Mouse (Mus musculus): ENCODE measurements at regions not wholly inside any gene's neighbourhood (a gene's known extent, or its start where the extent isn't known, plus 50 kb on each side); places are given as distances from the start of the nearest gene placed in this dataset.

- H3K27me3 ChIP-seq (ENCODE audit: control insufficient read depth in 1 of 2, insufficient read depth in 2 of 2, low read length in 2 of 2) = peaks cover 0 to 2% of the 10 kb centered on the region in 2 experiments; a peak in 3 of 4 replicates
- no peaks in the 10 kb centered on the region for H3K79me2 ChIP-seq (ENCODE audit: control insufficient read depth, insufficient read depth, low read length, poor library complexity)
- TF ChIP-seq POLR2AphosphoS5 (IDR thresholded peaks at IDR 0.05; ENCODE audit: borderline replicate concordance, low read depth, low read length) (no peak), CHD1 (IDR thresholded peaks at IDR 0.05; ENCODE audit: low read depth, low read length) (no peak), RAD21 (IDR thresholded peaks at IDR 0.05; ENCODE audit: low read depth, low read length) (no peak)
- H3K9me3 ChIP-seq (replicated peaks; ENCODE audit: insufficient read depth, low read length) = no peaks in the 10 kb centered on the region
- H3K4me3 ChIP-seq (ENCODE audit: control insufficient read depth in 1 of 2, insufficient read depth in 1 of 2, low read depth in 2 of 2, low read length in 2 of 2) = no peak overlapping the region
- H3K36me3 ChIP-seq (ENCODE audit: control insufficient read depth in 1 of 2, insufficient read depth in 2 of 2, low read length in 2 of 2) = no peaks in the 10 kb centered on the region
- H3K4me1 ChIP-seq (ENCODE audit: control insufficient read depth in 1 of 2, insufficient read depth in 2 of 2, low read length in 2 of 2) = no peaks in the 10 kb centered on the region; a peak in 1 of 4 replicates
- H3K9ac ChIP-seq (ENCODE audit: control insufficient read depth, low read depth, low read length, poor library complexity, severe bottlenecking) = no peak overlapping the region
- no peak for DNase-seq (ENCODE audit: low read depth, low spot score)
- H3K27ac ChIP-seq (ENCODE audit: control insufficient read depth, low read depth, low read length) = no peak overlapping the region
Observed at GRCm38 (mm10) chr3:58166628-58167027, 247.9 kb upstream of the Tsc22d2 start.

- Histone ChIP-seq H3K4me3 (ENCODE audit: control insufficient read depth in 1 of 2, insufficient read depth in 1 of 2, low read depth in 2 of 2, low read length in 2 of 2) (no peak overlapping the region), H3K9me3 (replicated peaks; ENCODE audit: insufficient read depth, low read length) (no peaks in the 10 kb centered on the region), H3K27me3 (ENCODE audit: control insufficient read depth in 1 of 2, insufficient read depth in 2 of 2, low read length in 2 of 2) (peaks cover 0 to 3% of the 10 kb centered on the region in 2 experiments; a peak in 3 of 4 replicates), H3K79me2 (ENCODE audit: control insufficient read depth, insufficient read depth, low read length, poor library complexity) (no peaks in the 10 kb centered on the region), H3K4me1 (ENCODE audit: control insufficient read depth in 1 of 2, insufficient read depth in 2 of 2, low read length in 2 of 2) (no peaks in the 10 kb centered on the region; a peak in 1 of 4 replicates), H3K27ac (ENCODE audit: control insufficient read depth, low read depth, low read length) (no peak overlapping the region), H3K9ac (ENCODE audit: control insufficient read depth, low read depth, low read length, poor library complexity, severe bottlenecking) (no peak overlapping the region), H3K36me3 (ENCODE audit: control insufficient read depth in 1 of 2, insufficient read depth in 2 of 2, low read length in 2 of 2) (no peaks in the 10 kb centered on the region)
- DNase-seq (ENCODE audit: low read depth, low spot score) = no peak
- TF ChIP-seq ZNF384 (IDR thresholded peaks at IDR 0.05; ENCODE audit: low read depth, low read length) (no peak), MXI1 (IDR thresholded peaks at IDR 0.05; ENCODE audit: low read depth, low read length) (no peak), TCF12 (IDR thresholded peaks at IDR 0.05; ENCODE audit: low read depth, low read length) (no peak), MEF2A (IDR thresholded peaks at IDR 0.05; ENCODE audit: extremely low read depth, insufficient replicate concordance, low read depth, low read length, poor library complexity, severe bottlenecking) (no peak), USF1 (IDR thresholded peaks at IDR 0.05; ENCODE audit: low read depth, low read length) (no peak), CHD1 (IDR thresholded peaks at IDR 0.05; ENCODE audit: low read depth, low read length) (no peak), NELFE (IDR thresholded peaks at IDR 0.05; ENCODE audit: low read depth, low read length) (no peak), TAL1 (IDR thresholded peaks at IDR 0.05; ENCODE audit: low read length) (no peak), CTCF (IDR thresholded peaks at IDR 0.05 in 2 of 3, conservative IDR thresholded peaks at IDR 0.05 in 1 of 3; ENCODE audit: control insufficient read depth in 1 of 3, insufficient read depth in 1 of 3, low read depth in 2 of 3, low read length in 3 of 3, poor library complexity in 1 of 3, severe bottlenecking in 1 of 3) (no peak), MYB (IDR thresholded peaks at IDR 0.05; ENCODE audit: low read depth, low read length) (no peak), ZC3H11A (IDR thresholded peaks at IDR 0.05; ENCODE audit: low read depth, low read length) (no peak), RCOR1 (IDR thresholded peaks at IDR 0.05; ENCODE audit: low read depth, low read length) (no peak), CHD2 (IDR thresholded peaks at IDR 0.05; ENCODE audit: low read length) (no peak), ELF1 (IDR thresholded peaks at IDR 0.05; ENCODE audit: low read depth, low read length) (no peak), ETS1 (IDR thresholded peaks at IDR 0.05; ENCODE audit: low read depth, low read length) (no peak), TBP (IDR thresholded peaks at IDR 0.05; ENCODE audit: low read depth, low read length) (no peak)
Observed at GRCm38 (mm10) chr3:58167121-58167520, 247.4 kb upstream of the Tsc22d2 start.

Data from MEL (cell line).